Mouse (Mus musculus) MEL (cell line): ENCODE results near the gene Cgrrf1. TPM values are rescaled to one million over a fixed set of nuclear protein-coding genes. Genes with fewer than 3 reads are reported as not detected.
A peak's percentile ranks its signal among the peaks of the same experiment; 100 is the strongest.

Experiments used
- DNase-seq: peaks from one replicate; pipeline ENCODE4 v3.0.0; 2011; ENCODE audit warnings: low read depth, low spot score
- H3K27ac ChIP-seq: 2 replicates; pipeline ENCODE4 v1.5.1; 2012; ENCODE audit warnings: low read depth, mild to moderate bottlenecking, control low read depth, low read length, moderate library complexity; ENCODE audit not compliant: control insufficient read depth
- H3K27me3 ChIP-seq, 2 experiments: fragments of 150-350 bp in 1 of 2; sonication (generic) in 1 of 2; 2 replicates each; pipeline ENCODE4 v1.6.1; 2012; ENCODE audit warnings: low read length in 2 of 2, mild to moderate bottlenecking in 2 of 2, improper control_type of control experiment in 1 of 2, moderate library complexity in 1 of 2; ENCODE audit not compliant: insufficient read depth in 2 of 2, control insufficient read depth in 1 of 2
- H3K36me3 ChIP-seq, 2 experiments: 2 replicates each; pipeline ENCODE4 v1.6.1; 2012 to 2014; ENCODE audit warnings: low read length in 2 of 2, improper control_type of control experiment in 1 of 2, inconsistent platforms in 1 of 2, mild to moderate bottlenecking in 1 of 2; ENCODE audit not compliant: insufficient read depth in 2 of 2, control insufficient read depth in 1 of 2
- H3K4me1 ChIP-seq, 2 experiments: fragments of 150-350 bp in 1 of 2; sonication (generic) in 1 of 2; 2 replicates each; pipeline ENCODE4 v1.6.1; 2012; ENCODE audit warnings: low read length in 2 of 2, improper control_type of control experiment in 1 of 2, mild to moderate bottlenecking in 1 of 2; ENCODE audit not compliant: insufficient read depth in 2 of 2, control insufficient read depth in 1 of 2
- H3K4me3 ChIP-seq, 2 experiments: fragments of 150-350 bp in 1 of 2; sonication (generic) in 1 of 2; 2 replicates each; pipeline ENCODE4 v1.5.1; 2012; ENCODE audit warnings: low read depth in 2 of 2, low read length in 2 of 2, mild to moderate bottlenecking in 2 of 2, moderate library complexity in 2 of 2, control low read depth in 1 of 2, improper control_type of control experiment in 1 of 2; ENCODE audit not compliant: control insufficient read depth in 1 of 2, insufficient read depth in 1 of 2
- H3K79me2 ChIP-seq: 2 replicates; pipeline ENCODE4 v1.6.1; 2012; ENCODE audit warnings: mild to moderate bottlenecking, low read length, moderate library complexity; ENCODE audit not compliant: control insufficient read depth, poor library complexity, insufficient read depth
- H3K9ac ChIP-seq: 2 replicates; pipeline ENCODE4 v1.6.1; 2012; ENCODE audit warnings: low read depth, mild to moderate bottlenecking, control low read depth, low read length, moderate library complexity; ENCODE audit not compliant: control insufficient read depth, poor library complexity, severe bottlenecking
- H3K9me3 ChIP-seq: fragments of 150-350 bp; sonication (generic); replicated peaks from 2 replicates; pipeline ENCODE4 v1.6.1; 2012; ENCODE audit warnings: mild to moderate bottlenecking, low read length, improper control_type of control experiment, moderate library complexity; ENCODE audit not compliant: insufficient read depth
- BHLHE40 ChIP-seq: IDR thresholded peaks from 2 replicates; pipeline ENCODE4 v1.6.1; 2012; ENCODE audit warnings: low read depth, mild to moderate bottlenecking, inconsistent platforms, low read length, improper control_type of control experiment, borderline replicate concordance
- CHD1 ChIP-seq: IDR thresholded peaks from 2 replicates; pipeline ENCODE4 v1.6.1; 2012; ENCODE audit warnings: low read depth, mild to moderate bottlenecking, inconsistent platforms, low read length, improper control_type of control experiment
- CTCF ChIP-seq, 3 experiments: IDR thresholded peaks in 2 of 3; conservative IDR thresholded peaks in 1 of 3; 2 replicates each; pipeline ENCODE4 v1.5.1; 2011 to 2012; ENCODE audit warnings: low read length in 3 of 3, low read depth in 2 of 3, mild to moderate bottlenecking in 2 of 3, improper control_type of control experiment in 1 of 3, inconsistent platforms in 1 of 3, mixed read lengths in 1 of 3, moderate library complexity in 1 of 3; ENCODE audit not compliant: control insufficient read depth in 1 of 3, insufficient read depth in 1 of 3, poor library complexity in 1 of 3, severe bottlenecking in 1 of 3
- E2F4 ChIP-seq: IDR thresholded peaks from 2 replicates; pipeline ENCODE4 v1.6.1; 2011; ENCODE audit warnings: low read depth, low read length, improper control_type of control experiment, borderline replicate concordance
- ELF1 ChIP-seq: IDR thresholded peaks from 2 replicates; pipeline ENCODE4 v1.6.1; 2014; ENCODE audit warnings: low read depth, mild to moderate bottlenecking, inconsistent platforms, low read length, improper control_type of control experiment, moderate library complexity
- EP300 ChIP-seq, 2 experiments: IDR thresholded peaks; 2 replicates each; pipeline ENCODE4 v1.6.1; 2011; ENCODE audit warnings: improper control_type of control experiment in 2 of 2, low read length in 2 of 2, low read depth in 1 of 2, mild to moderate bottlenecking in 1 of 2
- GABPA ChIP-seq: IDR thresholded peaks from 2 replicates; pipeline ENCODE4 v1.6.1; 2012; ENCODE audit warnings: low read depth, mild to moderate bottlenecking, inconsistent platforms, low read length, improper control_type of control experiment, moderate library complexity
- GATA1 ChIP-seq: IDR thresholded peaks from 2 replicates; pipeline ENCODE4 v1.6.1; 2011; ENCODE audit warnings: low read depth, low read length, improper control_type of control experiment
- HCFC1 ChIP-seq: IDR thresholded peaks from 2 replicates; pipeline ENCODE4 v1.6.1; 2012; ENCODE audit warnings: low read depth, mild to moderate bottlenecking, inconsistent platforms, low read length, improper control_type of control experiment, moderate library complexity
- JUND ChIP-seq: IDR thresholded peaks from 2 replicates; pipeline ENCODE4 v1.6.1; 2011; ENCODE audit warnings: low read depth, mild to moderate bottlenecking, improper control_type of control experiment, low read length
- KAT2A ChIP-seq: conservative IDR thresholded peaks from 2 replicates; pipeline ENCODE4 v1.6.1; 2012; ENCODE audit warnings: low read depth, low read length, improper control_type of control experiment, inconsistent platforms
- MAX ChIP-seq: IDR thresholded peaks from 2 replicates; pipeline ENCODE4 v1.6.1; 2011; ENCODE audit warnings: low read length, improper control_type of control experiment
- MAZ ChIP-seq: IDR thresholded peaks from 2 replicates; pipeline ENCODE4 v1.6.1; 2012; ENCODE audit warnings: low read depth, mild to moderate bottlenecking, inconsistent platforms, low read length, improper control_type of control experiment
- MEF2A ChIP-seq: IDR thresholded peaks from 2 replicates; pipeline ENCODE4 v1.6.1; 2014; ENCODE audit warnings: low read depth, mild to moderate bottlenecking, inconsistent platforms, low read length, improper control_type of control experiment; ENCODE audit not compliant: poor library complexity, insufficient replicate concordance, severe bottlenecking; ENCODE audit errors: extremely low read depth
- MXI1 ChIP-seq: IDR thresholded peaks from 2 replicates; pipeline ENCODE4 v1.6.1; 2011; ENCODE audit warnings: mild to moderate bottlenecking, low read depth, low read length, improper control_type of control experiment
- MYC ChIP-seq: IDR thresholded peaks from 2 replicates; pipeline ENCODE4 v1.6.1; 2011; ENCODE audit warnings: low read depth, mild to moderate bottlenecking, low read length, improper control_type of control experiment, moderate library complexity
- NELFE ChIP-seq: IDR thresholded peaks from 2 replicates; pipeline ENCODE4 v1.6.1; 2011; ENCODE audit warnings: low read depth, low read length, improper control_type of control experiment
- POLR2AphosphoS2 ChIP-seq: IDR thresholded peaks from 2 replicates; pipeline ENCODE4 v1.6.1; 2011; ENCODE audit warnings: low read length, improper control_type of control experiment
- POLR2AphosphoS5 ChIP-seq: IDR thresholded peaks from 2 replicates; pipeline ENCODE4 v1.6.1; 2012; ENCODE audit warnings: low read depth, borderline replicate concordance, mild to moderate bottlenecking, inconsistent platforms, low read length, moderate library complexity, mixed read lengths
- RAD21 ChIP-seq: IDR thresholded peaks from 2 replicates; pipeline ENCODE4 v1.6.1; 2011; ENCODE audit warnings: mild to moderate bottlenecking, low read depth, low read length, improper control_type of control experiment
- RCOR1 ChIP-seq: IDR thresholded peaks from 2 replicates; pipeline ENCODE4 v1.6.1; 2012; ENCODE audit warnings: low read depth, mild to moderate bottlenecking, inconsistent platforms, low read length, improper control_type of control experiment
- SIN3A ChIP-seq: IDR thresholded peaks from 2 replicates; pipeline ENCODE4 v1.6.1; 2012; ENCODE audit warnings: low read length, improper control_type of control experiment, inconsistent platforms
- SMC3 ChIP-seq: IDR thresholded peaks from 2 replicates; pipeline ENCODE4 v1.6.1; 2011; ENCODE audit warnings: low read depth, low read length, improper control_type of control experiment
- TAL1 ChIP-seq: IDR thresholded peaks from 2 replicates; pipeline ENCODE4 v1.6.1; 2012; ENCODE audit warnings: mild to moderate bottlenecking, inconsistent platforms, low read length, moderate library complexity, mixed read lengths
- TBP ChIP-seq: IDR thresholded peaks from 2 replicates; pipeline ENCODE4 v1.8.0; 2011; ENCODE audit warnings: low read depth, low read length, improper control_type of control experiment
- UBTF ChIP-seq: IDR thresholded peaks from 2 replicates; pipeline ENCODE4 v1.6.1; 2012; ENCODE audit warnings: low read depth, mild to moderate bottlenecking, inconsistent platforms, low read length, improper control_type of control experiment, moderate library complexity, borderline replicate concordance; ENCODE audit not compliant: insufficient read depth
- USF1 ChIP-seq: IDR thresholded peaks from 2 replicates; pipeline ENCODE4 v1.6.1; 2014; ENCODE audit warnings: low read depth, mild to moderate bottlenecking, inconsistent platforms, low read length, improper control_type of control experiment, moderate library complexity
- USF2 ChIP-seq, 2 experiments: IDR thresholded peaks; 2 replicates each; pipeline ENCODE4 v1.6.1; 2011 to 2012; ENCODE audit warnings: improper control_type of control experiment in 2 of 2, low read length in 2 of 2, borderline replicate concordance in 1 of 2, inconsistent platforms in 1 of 2, low read depth in 1 of 2, mild to moderate bottlenecking in 1 of 2; ENCODE audit not compliant: insufficient read depth in 1 of 2
- ZC3H11A ChIP-seq: IDR thresholded peaks from 2 replicates; pipeline ENCODE4 v1.6.1; 2012; ENCODE audit warnings: low read depth, mild to moderate bottlenecking, inconsistent platforms, low read length, improper control_type of control experiment
- ZKSCAN1 ChIP-seq: IDR thresholded peaks from 2 replicates; pipeline ENCODE4 v1.6.1; 2012; ENCODE audit warnings: low read depth, mild to moderate bottlenecking, inconsistent platforms, low read length, improper control_type of control experiment, moderate library complexity
- ZMIZ1 ChIP-seq: IDR thresholded peaks from 2 replicates; pipeline ENCODE4 v1.6.1; 2012; ENCODE audit warnings: low read depth, mild to moderate bottlenecking, inconsistent platforms, low read length, improper control_type of control experiment, moderate library complexity
- polyA plus RNA-seq, 2 experiments: library from polyadenylated mRNA; stranded (reverse) in 1 of 2; unstranded in 1 of 2; fragments of >175 nt in 1 of 2; fragments of >200 nt in 1 of 2; gene quantifications; 2 replicates each; pipeline versions ENCODE4 v1.2.1 to v1.2.4; 2012; ENCODE audit warnings: low replicate concordance in 2 of 2, low read depth in 1 of 2; ENCODE audit not compliant: insufficient read length in 2 of 2, insufficient read depth in 1 of 2, missing spikeins in 1 of 2
- total RNA-seq: library from RNA; depleted of rRNA; stranded (reverse); fragments of 300-350 nt; gene quantifications from 2 replicates; pipeline ENCODE4 v1.2.3, GENCODE M21; 2012

Gene Cgrrf1
- total and polyA plus RNA-seq, 3 experiments: 18.3 to 26.2 TPM; not detected in 1

GRCm38 (mm10) chr14:46806186-46806585 lies 25.7 kb upstream of the Cgrrf1 start:
- Histone ChIP-seq H3K9ac (no peak overlapping the region), H3K4me3 (no peak overlapping the region), H3K79me2 (no peaks in the 10 kb centered on the region)

DNA sequence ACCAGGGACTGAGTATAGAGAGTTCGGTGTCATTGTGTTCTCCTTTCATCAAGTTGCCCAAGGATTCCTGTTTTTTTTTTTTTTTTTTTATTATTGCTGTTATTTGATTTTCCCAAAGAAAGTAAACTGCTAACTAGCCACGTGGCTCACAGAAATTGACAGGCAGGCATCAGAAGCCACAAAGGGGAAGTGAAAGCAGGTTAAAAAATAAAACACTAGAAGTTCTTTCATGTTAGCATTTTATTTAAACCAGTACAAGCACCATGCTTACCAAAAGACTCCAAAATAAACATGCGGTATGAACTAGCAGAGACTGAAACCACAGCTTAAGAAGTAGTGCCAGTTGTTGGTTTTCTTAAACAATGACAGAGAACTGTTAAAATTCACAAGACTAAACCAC lies 24.0 kb upstream of the Cgrrf1 start:
- Histone ChIP-seq H3K4me3 (no peak overlapping the region), H3K27ac (no peak overlapping the region), H3K36me3 (peaks cover 0 to 16% of the 10 kb centered on the region in 2 experiments; a peak in 3 of 4 replicates), H3K4me1 (peaks cover 2 to 5% of the 10 kb centered on the region in 2 experiments; a peak in 2 of 4 replicates), H3K9me3 (no peaks in the 10 kb centered on the region), H3K79me2 (no peaks in the 10 kb centered on the region), H3K27me3 (no peaks in the 10 kb centered on the region), H3K9ac (no peak overlapping the region)
- no peak for DNase-seq
- TF ChIP-seq POLR2AphosphoS5: no peak
- TF ChIP-seq CTCF (IDR thresholded peaks at IDR 0.05 in 2 of 3, conservative IDR thresholded peaks at IDR 0.05 in 1 of 3; ENCODE audit: control insufficient read depth in 1 of 3, insufficient read depth in 1 of 3, low read depth in 2 of 3, low read length in 3 of 3, poor library complexity in 1 of 3, severe bottlenecking in 1 of 3): no peak
- TF ChIP-seq GATA1: no peak
- no peak for TF ChIP-seq MAZ
- no peak for TF ChIP-seq ZKSCAN1
- no peak for TF ChIP-seq HCFC1
- no peak for TF ChIP-seq CHD1
- TF ChIP-seq TAL1: no peak
- TF ChIP-seq UBTF: no peak
- peak; percentile 51; the same call in 1 of the 2 replicates for TF ChIP-seq USF1
- TF ChIP-seq USF2 (IDR thresholded peaks at IDR 0.05; ENCODE audit: borderline replicate concordance in 1 of 2, insufficient read depth in 1 of 2, low read depth in 1 of 2, low read length in 2 of 2): no peak
- TF ChIP-seq E2F4: no peak
- TF ChIP-seq ELF1: no peak
- TF ChIP-seq JUND: no peak
- TF ChIP-seq TBP: no peak
- no peak for TF ChIP-seq KAT2A
- no peak for TF ChIP-seq SMC3
- TF ChIP-seq BHLHE40: no peak
- no peak for TF ChIP-seq RAD21
- TF ChIP-seq MEF2A: no peak
- TF ChIP-seq RCOR1: no peak
- no peak for TF ChIP-seq POLR2AphosphoS2
- TF ChIP-seq ZMIZ1: no peak
- TF ChIP-seq MAX: peak; percentile 60; the same call in 1 of the 2 replicates
- peak; percentile 87 for TF ChIP-seq MXI1
- TF ChIP-seq NELFE: no peak

More at GRCm38 (mm10) chr14:46806186-46806585, 25.7 kb upstream of the Cgrrf1 start:
- Histone ChIP-seq H3K27ac (no peak overlapping the region), H3K4me1 (peaks cover 6 to 7% of the 10 kb centered on the region in 2 experiments), H3K9me3 (no peaks in the 10 kb centered on the region), H3K27me3 (no peaks in the 10 kb centered on the region), H3K36me3 (peaks cover 3 to 9% of the 10 kb centered on the region in 2 experiments)
- DNase-seq: no peak
- TF ChIP-seq ZKSCAN1: no peak
- no peak for TF ChIP-seq TAL1
- TF ChIP-seq SIN3A: no peak
- TF ChIP-seq MEF2A: no peak
- no peak for TF ChIP-seq E2F4
- TF ChIP-seq RCOR1: no peak
- no peak for TF ChIP-seq JUND
- TF ChIP-seq TBP: no peak
- TF ChIP-seq MYC: no peak
- no peak for TF ChIP-seq EP300 (IDR thresholded peaks at IDR 0.05; ENCODE audit: low read depth in 1 of 2, low read length in 2 of 2)
- TF ChIP-seq KAT2A: no peak
- no peak for TF ChIP-seq GABPA
- no peak for TF ChIP-seq ZC3H11A
- no peak for TF ChIP-seq POLR2AphosphoS2
- TF ChIP-seq CHD1: no peak
- no peak for TF ChIP-seq HCFC1
- TF ChIP-seq ELF1: no peak
- no peak for TF ChIP-seq NELFE
